Mouse (Mus musculus) heart, postnatal 0 days (tissue): ENCODE measurements around the gene Cnr2. TPM values are rescaled to one million over a fixed set of nuclear protein-coding genes. Genes with fewer than 3 reads are reported as not detected.
A peak's percentile ranks its signal among the peaks of the same experiment; 100 is the strongest.

Source experiments
- ATAC-seq: fragments of 200-750 bp; cut with Nextera tagmentation; 2 replicates; pipeline ENCODE4 v1.8.0; 2017; ENCODE audit warnings: low read depth, moderate number of reproducible peaks, moderate library complexity; ENCODE audit not compliant: insufficient read depth
- DNase-seq: peaks from one replicate; pipeline ENCODE4 v3.0.0-alpha.2; 2016; ENCODE audit warnings: low spot score
- H3K27ac ChIP-seq: fragments of 300-500 bp; sonication (generic); 2 replicates; pipeline ENCODE4 v1.5.1; 2014; ENCODE audit warnings: low read depth, mild to moderate bottlenecking
- H3K27me3 ChIP-seq: fragments of 300-500 bp; sonication (generic); 2 replicates; pipeline ENCODE4 v1.6.1; 2014; ENCODE audit warnings: low read length, mixed read lengths; ENCODE audit not compliant: control insufficient read depth, insufficient read depth
- H3K36me3 ChIP-seq: fragments of 300-500 bp; sonication (generic); replicated peaks from 2 replicates; pipeline ENCODE4 v1.6.1; 2014; ENCODE audit warnings: low read length, mixed read lengths; ENCODE audit not compliant: control insufficient read depth, insufficient read depth
- H3K4me1 ChIP-seq: fragments of 300-500 bp; sonication (generic); 2 replicates; pipeline ENCODE4 v1.6.1; 2014; ENCODE audit warnings: antibody characterized with exemption; ENCODE audit not compliant: control insufficient read depth, insufficient read depth
- H3K4me2 ChIP-seq: fragments of 300-500 bp; sonication (generic); 2 replicates; pipeline ENCODE4 v1.6.1; 2014; ENCODE audit warnings: low read depth, mild to moderate bottlenecking, low read length, moderate library complexity
- H3K4me3 ChIP-seq: fragments of 300-500 bp; sonication (generic); 2 replicates; pipeline ENCODE4 v1.5.1; 2014; ENCODE audit warnings: low read depth, low read length
- H3K9ac ChIP-seq: fragments of 300-500 bp; sonication (generic); replicated peaks from 2 replicates; pipeline ENCODE4 v1.6.1; 2014; ENCODE audit warnings: low read depth, low read length, mixed read lengths
- H3K9me3 ChIP-seq: fragments of 300-500 bp; sonication (generic); replicated peaks from 2 replicates; pipeline ENCODE4 v1.6.1; 2016; ENCODE audit warnings: low read length; ENCODE audit not compliant: control insufficient read depth
- CTCF ChIP-seq: IDR thresholded peaks from 2 replicates; pipeline ENCODE4 v1.5.1; 2016; ENCODE audit warnings: antibody characterized with exemption, control low read depth, low read depth
- EP300 ChIP-seq: IDR thresholded peaks from 2 replicates; pipeline ENCODE4 v1.6.1; 2016; ENCODE audit warnings: antibody characterized with exemption, low read depth
- WGBS: fragments of 180-500 bp; shearing (Covaris S2); extraction: QIAGEN DNeasy Blood & Tissue Kit; methylation state at CpG from one replicate; pipeline ENCODE4 v1.1.7; 2014; 5-methylcytosine and 5-hydroxymethylcytosine counted together
- polyA plus RNA-seq: library from polyadenylated mRNA; unstranded; fragments of >200 nt; fragmentation: Nextera tagmentation; extraction: Ambion mirVana; gene quantifications from 2 replicates; pipeline ENCODE4 v1.2.1, GENCODE M21; 2015
- total RNA-seq: library from RNA; depleted of rRNA; stranded (reverse); fragments of >200 nt; gene quantifications from 2 replicates; pipeline ENCODE4 v1.2.3, GENCODE M21; 2014; ENCODE audit warnings: low replicate concordance

Gene Cnr2
- total and polyA plus RNA-seq, 2 experiments from 2014 or later, result 0.27 to 0.36 TPM

GRCm38 (mm10) chr4:135943389-135943788, 48.2 kb downstream of the Cnr2 start:
- WGBS, result 24% methylated on average over 4 of the region's 4 CpGs
- H3K4me2 ChIP-seq, result no peak overlapping the region
- no peaks in the 10 kb centered on the region for H3K27me3 ChIP-seq
- peaks cover 10% of the 10 kb centered on the region for H3K4me1 ChIP-seq
- DNase-seq, result no peak
- H3K27ac ChIP-seq, result peak overlapping the region; percentile 25; the same call in 1 of the 2 replicates
- TF ChIP-seq EP300, result no peak
- no peak for TF ChIP-seq CTCF
- ATAC-seq, result no peak
- H3K36me3 ChIP-seq, result peaks cover 11% of the 10 kb centered on the region
- H3K9me3 ChIP-seq, result no peaks in the 10 kb centered on the region
- no peak overlapping the region for H3K9ac ChIP-seq
- H3K4me3 ChIP-seq, result no peak overlapping the region

- TF ChIP-seq EP300 (no peak), CTCF (no peak)
- H3K4me2 ChIP-seq, result peak overlapping the region; percentile 85
- ATAC-seq, result peak; percentile 2; the same call in 1 of the 2 replicates
- peak overlapping the region; percentile 81 for H3K27ac ChIP-seq
- H3K9ac ChIP-seq, result peak overlapping the region; percentile 76; the same call in 1 of the 2 replicates
- no peaks in the 10 kb centered on the region for H3K27me3 ChIP-seq
- no peak for DNase-seq
- H3K4me3 ChIP-seq, result peak overlapping the region; percentile 76
- 79% methylated on average over 10 of the region's 10 CpGs for WGBS
- H3K4me1 ChIP-seq, result peaks cover 14% of the 10 kb centered on the region
- H3K36me3 ChIP-seq, result no peaks in the 10 kb centered on the region; the same call in 1 of the 2 replicates
- H3K9me3 ChIP-seq, result no peaks in the 10 kb centered on the region
Observed at GRCm38 (mm10) chr4:135945706-135946105, 50.5 kb downstream of the Cnr2 start.

GRCm38 (mm10) chr4:135946278-135946658, 51.1 kb downstream of the Cnr2 start, which contains the start of gene Hmgcl:
Gene Hmgcl, plus strand, starts transcription at chr4:135946448.
- Histone ChIP-seq H3K27ac (peak within 1 kb of the TSS; percentile 81), H3K27me3 (no peaks in the 10 kb centered on the region), H3K9ac (peak within 1 kb of the TSS; percentile 76), H3K9me3 (no peaks in the 10 kb centered on the region), H3K4me3 (peak within 1 kb of the TSS; percentile 76), H3K4me1 (peaks cover 14% of the 10 kb centered on the region), H3K4me2 (peak within 1 kb of the TSS; percentile 85), H3K36me3 (peaks cover 5% of the 10 kb centered on the region; the same call in 1 of the 2 replicates)
- TF ChIP-seq CTCF, result no peak
- 0 out of 2 replicates have a peak, but pooled peaks have one; percentile 21 for TF ChIP-seq EP300
- ATAC-seq (peak; percentile 92), DNase-seq (peak; percentile 95)
- WGBS, result 0% methylated on average over 22 of the region's 23 CpGs

- Histone ChIP-seq H3K4me2 (peak overlapping the region; percentile 85), H3K36me3 (peaks cover 10% of the 10 kb centered on the region; the same call in 1 of the 2 replicates), H3K27me3 (no peaks in the 10 kb centered on the region), H3K4me1 (peaks cover 14% of the 10 kb centered on the region), H3K9me3 (no peaks in the 10 kb centered on the region), H3K27ac (peak overlapping the region; percentile 81), H3K4me3 (peak overlapping the region; percentile 76), H3K9ac (peak overlapping the region; percentile 76)
- under 1% methylated on average over 28 of the region's 28 CpGs for WGBS
- ATAC-seq (peak; percentile 13; the same call in 1 of the 2 replicates), DNase-seq (no peak)
- TF ChIP-seq CTCF (no peak), EP300 (no peak)
Observed at GRCm38 (mm10) chr4:135946659-135947301, 51.6 kb downstream of the Cnr2 start.

- no peak overlapping the region for H3K9ac ChIP-seq
- no peak for ATAC-seq
Observed at GRCm38 (mm10) chr4:135948142-135948541, 52.9 kb downstream of the Cnr2 start.

More at GRCm38 (mm10) chr4:135948142-135948541, 52.9 kb downstream of the Cnr2 start:
- no peaks in the 10 kb centered on the region for H3K27me3 ChIP-seq
- peaks cover 20% of the 10 kb centered on the region for H3K36me3 ChIP-seq
- no peak overlapping the region for H3K4me3 ChIP-seq
- no peak overlapping the region for H3K27ac ChIP-seq
- no peak for DNase-seq
- H3K4me1 ChIP-seq, result peaks cover 14% of the 10 kb centered on the region
- WGBS, result 90% methylated on average over 8 of the region's 8 CpGs
- no peak for TF ChIP-seq CTCF
- no peak for TF ChIP-seq EP300
- H3K4me2 ChIP-seq, result no peak overlapping the region
- H3K9me3 ChIP-seq, result no peaks in the 10 kb centered on the region
